Mouse (Mus musculus) naive thymus-derived CD4-positive, alpha-beta T cell, adult 2 months (primary cell): ENCODE data around the gene Vwf.

Experiments
- DNase-seq: peaks from one replicate; pipeline ENCODE4 v3.0.0-alpha.2; 2011; ENCODE audit warnings: low read depth

The Vwf gene

DNA sequence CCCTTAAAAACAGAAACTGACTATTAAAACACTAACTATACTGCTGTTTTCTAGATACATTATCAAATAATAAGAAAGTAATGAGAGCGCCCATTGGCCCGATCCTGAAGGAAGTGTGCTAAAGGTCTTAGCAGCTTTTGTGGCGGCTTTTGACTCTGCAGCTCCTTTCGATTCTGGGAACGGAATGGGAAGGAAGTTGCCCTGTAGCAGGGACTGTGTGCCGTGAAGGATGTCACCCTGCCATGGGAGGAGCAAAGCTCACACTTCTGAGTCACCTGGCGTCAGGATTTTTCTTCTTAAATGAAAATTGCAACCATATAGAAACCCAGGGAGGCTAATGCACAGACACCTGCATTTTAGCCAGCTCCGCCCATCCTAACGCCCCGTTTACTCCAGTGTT, 1.8 kb downstream of the Vwf start:
- DNase-seq = no peak

DNA sequence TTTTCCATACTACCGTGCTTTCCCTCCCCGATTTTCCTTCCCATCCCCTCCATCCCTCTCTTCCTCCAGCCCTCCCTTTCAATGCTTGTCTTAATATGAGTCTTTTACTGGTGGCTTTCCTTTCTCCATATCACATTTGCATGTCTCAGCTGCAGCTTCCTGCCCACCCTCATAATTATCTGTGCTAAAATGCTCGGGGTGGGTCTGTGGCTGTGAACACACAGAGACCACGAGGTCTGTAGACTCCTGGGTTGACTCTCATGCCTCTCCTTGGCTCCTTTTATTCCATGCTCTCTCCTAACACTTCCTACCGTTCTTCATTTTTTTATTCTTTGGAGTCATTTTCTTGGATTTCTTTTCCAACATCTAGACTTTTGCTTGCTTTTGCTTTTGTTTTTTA, 3.6 kb downstream of the Vwf start:
- DNase-seq = no peak

DNA sequence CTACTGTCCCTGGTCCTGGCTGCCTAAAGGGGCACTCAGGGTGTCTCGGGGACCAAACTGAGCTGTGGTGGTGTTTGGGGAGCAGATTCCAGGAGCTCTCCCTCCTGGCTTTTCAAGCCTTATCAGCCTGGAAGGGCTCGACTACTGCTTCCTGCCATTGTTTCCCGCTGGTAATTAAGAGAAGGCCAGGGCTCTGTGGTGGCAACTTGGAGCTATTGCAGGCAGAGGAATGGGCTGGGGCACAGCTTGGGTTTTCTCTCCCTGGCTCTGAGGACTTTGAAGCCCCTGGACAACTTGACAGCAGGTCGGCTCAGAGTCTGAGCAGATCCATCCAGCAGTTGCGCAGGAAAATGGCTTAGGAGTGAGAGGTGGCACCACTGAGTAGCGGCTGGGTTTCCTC, 6.2 kb downstream of the Vwf start:
- no peak for DNase-seq

DNA sequence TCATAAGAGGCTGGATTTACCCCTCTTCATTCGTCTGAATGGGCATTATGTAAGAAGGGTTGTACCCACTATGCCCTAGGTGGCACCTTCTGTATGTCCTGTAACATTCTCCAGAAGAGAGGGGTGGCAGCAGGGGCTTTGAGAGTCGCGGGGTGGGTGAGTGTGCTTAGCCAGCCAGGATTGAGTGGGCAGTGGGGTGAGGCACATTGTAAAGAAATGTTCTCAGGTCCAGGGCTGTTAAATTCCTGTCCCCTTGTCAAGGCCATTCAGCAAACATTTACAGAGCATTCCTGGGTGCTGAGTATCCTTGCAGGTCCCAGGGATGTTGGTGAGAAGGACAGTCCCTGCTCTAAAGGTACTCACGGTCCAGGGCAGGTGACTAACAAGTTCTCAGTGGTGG, 7.0 kb downstream of the Vwf start:
- DNase-seq = no peak

DNA sequence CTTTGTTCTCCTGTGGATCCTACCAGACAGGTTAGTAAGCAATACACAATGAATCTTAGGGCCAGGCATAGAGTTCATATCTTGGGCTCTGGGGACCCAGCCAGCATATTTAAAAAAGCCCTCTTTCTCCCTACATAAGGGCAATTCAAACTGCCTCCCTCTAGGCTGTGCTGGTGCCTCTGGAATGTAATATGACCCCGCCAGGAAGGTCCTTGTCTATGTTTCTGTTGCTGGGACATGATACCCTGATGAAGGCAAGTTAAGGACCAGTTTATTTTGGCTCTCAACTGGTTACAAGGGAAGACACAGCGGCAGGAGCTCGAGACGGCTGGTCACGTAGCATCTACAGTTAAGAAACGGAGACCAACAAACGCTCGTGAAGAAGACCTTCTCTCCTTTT, 12.3 kb downstream of the Vwf start:
- DNase-seq = no peak

DNA sequence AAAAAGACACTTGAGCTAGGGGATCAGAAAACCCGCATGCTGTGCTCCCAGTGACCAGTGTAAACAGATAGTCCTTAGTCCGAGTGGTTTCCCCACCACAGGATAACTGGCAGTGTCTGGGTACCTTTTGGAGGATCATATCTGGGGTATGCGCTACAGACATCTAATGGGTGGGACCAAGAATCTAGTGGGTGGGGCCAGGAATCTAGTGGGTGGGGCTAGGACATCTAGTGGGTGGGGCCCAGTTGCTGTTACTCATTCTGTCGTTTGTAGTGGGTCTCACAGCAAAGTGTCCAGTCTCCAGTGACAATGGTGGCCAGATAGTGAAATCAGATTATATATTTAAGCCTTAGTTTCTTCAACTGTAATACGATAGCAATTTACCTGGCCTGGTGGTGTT, 14.5 kb downstream of the Vwf start:
- no peak for DNase-seq

DNA sequence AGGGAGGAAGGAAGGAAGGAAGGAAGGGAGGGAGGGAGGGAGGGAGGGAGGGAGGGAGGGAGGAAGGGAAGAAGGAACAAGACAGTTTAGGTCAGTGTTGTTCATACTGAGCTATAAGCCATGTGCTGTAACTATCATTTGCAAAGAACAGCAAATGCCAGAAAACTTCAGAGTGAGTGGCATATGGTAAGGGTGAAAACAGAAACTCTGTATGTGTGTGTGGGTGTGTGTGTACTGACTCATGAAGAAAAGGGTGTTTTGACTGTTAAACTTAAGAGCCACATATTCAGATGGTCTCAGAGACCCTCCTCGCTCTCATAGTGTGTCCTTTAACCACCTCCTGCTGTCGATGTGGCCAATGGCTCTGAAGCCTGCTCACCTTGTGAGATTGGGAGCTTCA, 14.9 kb downstream of the Vwf start:
- no peak for DNase-seq

DNA sequence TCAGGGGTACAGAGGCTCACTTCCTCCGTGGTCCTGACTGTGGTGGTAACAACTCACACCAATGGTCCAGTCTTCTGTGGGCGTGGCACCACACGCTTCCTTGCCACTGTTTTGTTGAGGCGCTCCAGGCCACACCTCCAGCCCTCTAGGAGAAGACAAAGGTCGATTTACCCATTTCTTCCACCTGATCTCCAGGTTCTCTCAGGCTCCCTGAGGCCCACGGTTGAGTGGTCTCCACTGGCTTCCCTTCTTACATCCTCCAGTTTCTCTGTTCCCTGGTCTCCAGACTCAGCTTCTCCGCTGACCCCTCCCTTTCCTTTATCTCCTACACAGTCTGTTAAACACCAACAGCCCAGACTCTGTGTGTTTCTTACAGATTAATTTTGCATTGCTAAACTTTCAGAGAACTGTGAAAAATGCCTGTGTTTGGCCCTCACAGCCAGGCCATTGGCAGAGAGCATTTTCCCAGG, 18.3 kb downstream of the Vwf start:
- no peak for DNase-seq

DNA sequence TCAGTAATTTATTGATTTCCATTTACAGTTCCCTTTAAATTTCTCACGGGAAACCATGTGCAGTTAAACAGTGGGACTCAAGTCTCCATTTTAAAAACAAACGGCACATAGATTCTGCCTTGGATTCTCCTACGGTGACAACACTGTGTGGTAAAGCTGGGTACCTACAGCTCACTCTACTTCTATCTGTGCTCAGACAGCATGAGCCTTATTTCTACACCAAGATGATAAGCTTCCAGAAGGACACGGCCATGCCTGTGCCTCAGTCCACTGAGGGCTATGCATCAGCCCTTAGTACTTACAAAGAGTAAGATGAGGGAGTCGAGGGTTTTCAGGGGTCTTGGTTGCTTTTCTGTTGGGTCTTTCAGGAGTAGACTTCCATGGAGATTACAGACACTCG, 18.8 kb downstream of the Vwf start:
- no peak for DNase-seq

DNA sequence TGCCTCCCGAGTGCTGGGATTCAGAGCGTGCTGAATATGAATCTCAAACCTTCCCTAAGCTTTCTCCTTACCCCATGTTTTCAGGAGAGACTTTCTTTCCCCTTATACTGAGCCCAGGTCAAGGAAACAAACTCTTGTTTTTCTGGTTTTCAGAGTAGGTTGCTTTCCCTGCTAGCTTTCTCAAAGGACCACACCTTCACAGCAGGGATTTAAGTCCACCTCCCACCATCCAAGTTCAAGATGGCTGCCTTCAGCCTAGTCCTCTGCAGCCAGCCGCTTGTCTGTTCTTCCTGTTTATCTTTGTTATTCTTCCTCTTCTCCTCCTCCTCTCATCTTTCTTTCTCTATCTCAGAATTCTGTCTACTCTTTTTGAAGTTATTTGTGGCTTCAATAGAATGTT, 20.1 kb downstream of the Vwf start:
- no peak for DNase-seq

DNA sequence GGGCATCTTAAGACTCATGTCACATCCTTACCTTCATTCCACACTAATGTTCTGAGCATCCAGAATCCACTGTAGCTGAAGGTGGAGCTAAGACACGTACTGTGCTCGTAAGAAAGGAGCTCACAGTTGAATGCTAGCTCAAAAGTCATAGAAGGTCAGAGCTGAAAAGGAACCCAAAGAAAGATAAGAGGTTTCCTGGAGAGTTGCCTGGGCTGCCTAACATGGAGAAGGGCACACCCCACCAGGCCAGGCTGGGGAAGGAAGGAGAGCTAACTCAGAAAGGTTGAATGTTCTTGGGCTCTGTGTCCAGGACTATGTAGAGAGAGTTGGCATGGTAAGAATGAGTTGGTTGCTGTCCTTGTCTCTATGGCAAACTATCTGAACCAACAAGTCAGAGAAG, 21.8 kb downstream of the Vwf start:
- no peak for DNase-seq

DNA sequence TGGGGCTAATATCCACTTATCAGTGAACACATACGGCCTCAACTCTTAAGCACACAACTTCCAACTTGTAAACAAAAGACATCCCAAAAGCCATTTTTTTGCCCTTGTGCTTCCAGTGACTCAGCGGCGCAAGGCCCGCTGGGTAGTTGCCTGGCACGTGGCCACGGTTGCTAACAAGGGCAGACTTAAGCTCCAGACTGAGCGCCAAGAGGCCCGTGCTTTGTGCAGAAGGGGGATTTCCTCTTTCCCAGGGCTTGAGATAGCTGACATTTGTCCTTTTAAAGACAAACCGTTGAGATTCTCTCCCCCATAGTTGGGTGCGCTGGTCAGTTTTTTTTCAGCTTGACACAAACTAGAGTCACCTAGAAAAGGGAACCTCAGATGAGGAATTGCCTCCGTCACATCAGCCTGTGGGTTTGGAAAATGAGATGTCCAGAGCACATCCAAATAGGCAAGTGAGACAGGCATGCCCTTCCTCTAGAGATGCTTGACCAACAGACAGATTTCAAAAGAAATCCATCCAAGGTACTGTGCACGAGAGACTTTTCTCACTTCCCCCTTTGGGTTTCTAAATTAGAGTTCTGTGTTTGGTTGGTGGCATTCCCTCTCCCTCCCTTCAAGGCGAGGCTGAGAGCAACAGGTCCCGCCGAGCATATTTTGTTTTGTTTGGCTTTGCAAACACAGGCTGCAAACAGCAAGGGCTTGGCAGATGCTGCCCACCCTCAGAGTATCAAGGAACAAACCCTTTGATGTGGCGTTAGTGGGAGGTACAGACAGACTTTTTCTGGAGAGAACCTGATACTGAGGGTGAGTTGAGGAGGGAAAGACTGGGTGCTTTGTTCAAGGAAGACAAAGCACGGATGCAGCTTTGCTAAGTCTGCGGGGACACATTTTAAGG, 26.0 kb downstream of the Vwf start:
- peak; percentile 57 for DNase-seq

DNA sequence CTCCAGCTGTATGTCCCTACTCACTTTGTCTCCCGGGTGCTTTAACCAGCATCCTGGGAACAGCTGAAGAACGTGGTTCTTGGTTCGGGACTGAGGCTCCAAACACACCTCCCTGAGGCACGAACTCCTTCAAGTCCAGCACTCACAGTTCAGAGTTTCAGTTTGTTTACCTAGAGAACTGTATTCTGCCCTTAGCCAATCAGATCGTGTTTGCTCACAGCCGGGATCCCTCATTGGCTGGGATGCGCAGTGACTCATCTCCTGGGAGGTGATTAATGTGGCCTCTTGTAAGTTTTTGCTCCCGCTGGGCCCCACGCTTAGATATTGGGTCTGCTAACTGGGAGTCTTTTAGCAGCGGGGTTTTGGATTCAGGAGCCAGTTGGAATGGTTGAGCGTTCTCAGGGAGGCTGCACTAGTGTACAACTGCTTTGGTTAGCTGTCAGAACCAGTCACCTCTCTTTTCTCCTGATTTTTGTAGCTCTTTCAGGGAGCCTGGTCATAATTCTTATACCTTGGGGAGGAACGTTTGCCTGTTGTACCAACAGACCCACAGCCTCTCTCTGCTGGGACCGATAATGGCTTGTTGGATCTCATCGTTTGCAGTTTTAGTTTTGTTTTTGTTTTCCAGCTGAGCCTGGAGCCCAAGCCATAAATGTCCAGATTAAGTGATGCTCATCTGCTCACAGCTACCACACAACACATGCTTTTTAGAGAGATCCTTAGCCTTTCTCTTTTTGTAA, 26.8 kb downstream of the Vwf start:
- DNase-seq = peak; percentile 93

DNA sequence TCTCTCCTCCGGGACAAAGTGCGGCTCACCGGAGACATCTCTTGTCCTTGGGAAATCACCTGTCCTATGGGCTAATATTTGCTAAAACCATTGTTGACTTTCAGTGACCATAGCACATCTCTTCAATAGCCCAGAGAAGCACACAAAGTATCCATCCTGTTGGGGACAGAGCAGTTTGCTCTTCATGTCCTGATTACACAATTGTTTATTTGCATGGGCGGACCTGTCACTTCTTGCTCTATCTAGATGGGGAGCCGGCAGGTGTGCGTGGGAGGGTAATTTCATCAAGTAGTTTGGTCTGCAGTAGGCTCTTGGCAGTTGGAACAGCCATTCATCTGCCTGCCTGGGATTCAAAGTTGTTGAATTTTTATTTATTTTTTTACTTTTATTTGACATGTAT, 28.5 kb downstream of the Vwf start:
- no peak for DNase-seq

DNA sequence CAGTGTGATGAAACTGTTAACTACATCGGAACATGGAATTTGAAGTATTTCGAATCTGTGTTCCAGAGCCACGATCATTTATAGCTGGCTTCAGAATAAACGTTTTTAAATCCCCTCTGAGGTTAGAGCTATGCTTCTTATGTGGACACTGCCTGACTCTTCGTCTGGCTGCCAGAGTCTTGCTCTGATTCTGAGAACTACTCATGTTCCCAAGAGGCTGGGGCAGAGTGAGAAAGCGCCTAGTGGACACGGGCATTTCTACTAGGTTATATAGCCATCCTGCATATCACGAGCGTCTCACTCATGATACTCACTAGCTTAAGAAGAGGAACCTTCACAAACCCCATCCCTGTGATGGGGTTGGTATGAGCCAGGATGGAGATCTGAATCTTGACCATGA, 30.7 kb downstream of the Vwf start:
- DNase-seq = no peak

DNA sequence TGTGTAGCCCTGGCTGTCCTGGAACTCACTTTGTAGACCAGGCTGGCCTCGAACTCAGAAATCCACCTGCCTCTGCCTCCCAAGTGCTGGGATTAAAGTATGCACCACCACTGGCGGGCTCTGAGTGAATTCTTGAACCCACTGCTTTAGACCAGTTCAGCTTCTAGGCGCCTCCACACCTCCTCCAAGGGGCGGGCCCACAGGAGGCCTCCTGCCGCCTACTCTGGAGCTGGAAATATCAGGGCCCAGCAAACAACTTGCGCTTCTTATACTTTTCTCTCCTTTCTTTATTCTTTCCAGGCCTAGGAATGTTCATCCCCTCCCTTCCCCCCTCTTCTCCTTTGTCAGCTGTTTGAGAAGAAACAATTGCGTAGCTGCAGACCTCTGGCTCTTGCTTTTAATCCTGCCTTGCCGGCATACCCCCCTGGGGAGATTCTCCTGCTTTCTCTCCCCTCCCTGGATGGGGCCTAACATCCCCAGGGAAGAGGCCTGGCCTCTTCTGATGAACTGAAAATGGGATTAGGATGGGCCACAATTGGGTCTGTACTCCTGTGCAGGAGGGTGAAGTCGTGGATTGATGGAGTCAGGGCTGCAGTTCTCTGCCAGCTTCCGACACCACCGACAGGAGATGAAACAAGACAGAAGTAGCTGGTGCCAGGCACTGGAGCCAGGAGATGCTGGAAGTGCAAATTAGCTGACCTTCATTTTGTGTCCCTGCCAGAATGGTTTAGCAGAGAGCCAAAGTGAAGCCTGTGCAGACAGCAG, 31.5 kb downstream of the Vwf start:
- no peak for DNase-seq

DNA sequence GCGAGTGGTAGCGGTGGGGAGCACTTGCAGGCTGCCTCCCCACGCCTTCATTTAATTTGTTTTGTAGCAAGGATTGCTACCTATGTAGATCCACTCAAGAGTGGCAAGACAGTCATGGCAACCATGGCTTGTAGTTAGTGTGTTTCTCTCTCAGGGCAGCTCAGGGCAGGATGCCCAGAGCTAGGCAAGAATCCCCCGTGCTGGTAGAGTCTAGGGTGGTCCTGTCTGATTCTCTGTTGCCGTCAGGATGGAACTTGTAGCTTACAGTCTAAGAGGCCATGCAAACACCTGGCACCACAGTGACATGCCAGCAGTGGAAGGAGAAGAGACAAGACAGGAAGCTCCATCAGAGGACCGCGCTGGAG, 32.1 kb downstream of the Vwf start:
- DNase-seq = no peak

DNA sequence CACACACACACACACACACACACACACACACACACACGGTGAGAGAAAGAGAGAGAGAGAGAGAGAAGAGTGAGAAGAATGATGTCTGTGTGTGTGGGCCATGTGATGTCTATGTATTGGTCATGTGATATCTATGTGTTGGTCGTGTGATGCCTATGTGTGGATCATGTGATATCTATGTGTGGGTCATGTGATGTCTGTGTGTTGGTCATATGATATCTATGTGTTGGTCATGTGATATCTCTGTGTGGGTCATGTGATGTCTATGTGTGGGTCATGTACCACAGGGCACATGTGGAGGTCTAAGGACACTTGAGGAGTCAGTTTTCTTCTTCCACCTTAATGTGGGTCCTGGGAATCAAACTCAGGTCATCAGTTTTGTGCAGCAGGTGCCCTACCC, 33.3 kb downstream of the Vwf start:
- no peak for DNase-seq

DNA sequence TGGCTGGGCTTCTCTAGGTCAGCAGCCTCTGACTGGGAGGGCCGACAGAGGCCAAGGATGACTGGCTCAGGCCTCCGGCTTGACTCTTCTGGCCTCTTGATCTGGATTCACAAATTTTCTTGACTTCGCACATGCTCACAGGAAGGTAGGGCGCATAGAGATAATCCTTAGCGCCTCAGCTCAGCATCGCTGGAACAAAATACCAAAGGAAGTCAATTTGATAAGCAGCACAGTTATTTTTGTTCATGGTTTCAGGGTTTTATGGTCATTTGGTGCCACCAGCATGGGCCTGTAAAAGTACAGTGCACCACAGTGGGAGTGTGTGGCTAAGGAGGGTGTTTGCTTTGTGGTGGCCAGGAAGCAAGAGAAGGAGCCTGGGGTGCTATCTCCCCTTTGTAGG, 37.1 kb downstream of the Vwf start:
- no peak for DNase-seq

DNA sequence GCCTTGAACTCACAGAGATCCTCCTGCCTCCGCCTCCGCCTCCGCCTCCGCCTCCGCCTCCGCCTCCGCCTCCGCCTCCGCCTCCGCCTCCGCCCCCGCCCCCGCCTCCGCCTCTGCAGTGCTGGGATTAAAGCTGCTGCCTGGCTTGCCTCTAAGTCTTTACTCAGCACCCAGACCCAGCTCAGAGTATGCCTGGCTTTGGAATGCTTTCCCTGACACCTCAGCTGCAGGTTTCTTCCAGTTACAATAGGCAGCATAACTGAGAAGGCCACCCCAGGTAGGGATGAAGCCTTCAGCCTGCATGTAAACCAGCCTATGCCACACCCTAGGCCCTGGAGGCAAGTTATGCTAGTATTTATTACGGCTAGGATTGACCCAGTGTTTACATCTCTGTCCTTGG, 37.7 kb downstream of the Vwf start:
- no peak for DNase-seq

DNA sequence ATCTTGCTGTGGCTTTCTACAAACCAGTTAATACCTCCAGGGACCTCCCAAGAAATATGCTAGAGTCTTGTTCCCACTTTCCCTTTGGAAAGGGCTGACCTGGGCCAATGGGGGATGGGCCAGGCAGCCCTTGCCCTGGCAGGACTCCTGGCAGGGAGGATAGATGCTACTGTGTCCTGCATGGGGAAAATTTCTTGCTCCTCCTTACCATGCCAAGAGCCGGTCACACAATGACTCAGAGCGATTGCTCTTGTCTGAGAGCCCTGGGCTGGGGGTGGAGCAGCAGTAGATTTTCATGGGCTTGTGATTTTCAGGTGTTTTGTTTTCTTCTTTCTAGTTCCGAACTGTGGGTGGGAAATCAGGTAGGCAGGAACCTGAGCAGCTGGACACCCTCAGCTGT, 39.0 kb downstream of the Vwf start:
- no peak for DNase-seq

DNA sequence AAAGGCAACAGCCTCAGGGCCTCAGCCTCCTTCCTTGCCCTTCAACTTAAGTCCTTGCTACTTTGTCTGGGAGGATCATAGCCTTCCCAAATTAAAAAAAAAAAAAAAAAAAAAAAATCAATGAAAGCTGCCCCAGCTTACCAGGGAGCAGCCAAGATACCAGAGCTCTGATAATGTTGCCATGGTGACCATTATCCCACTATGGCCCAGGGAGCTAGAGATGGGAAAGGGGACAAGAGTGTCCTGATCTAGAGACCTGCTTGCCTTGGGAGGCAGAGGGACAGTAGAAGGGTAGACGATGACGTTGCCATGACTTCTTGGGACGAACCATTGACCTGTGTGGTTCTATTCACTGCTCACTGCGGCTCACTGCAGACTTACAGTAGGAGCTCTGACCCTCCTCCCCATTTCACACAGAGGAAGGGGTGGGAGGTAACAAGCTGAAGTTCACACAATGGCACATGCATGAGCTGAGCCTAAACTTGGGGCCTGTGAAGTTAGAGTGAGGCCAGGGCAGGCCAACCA, 39.5 kb downstream of the Vwf start:
- DNase-seq = no peak

DNA sequence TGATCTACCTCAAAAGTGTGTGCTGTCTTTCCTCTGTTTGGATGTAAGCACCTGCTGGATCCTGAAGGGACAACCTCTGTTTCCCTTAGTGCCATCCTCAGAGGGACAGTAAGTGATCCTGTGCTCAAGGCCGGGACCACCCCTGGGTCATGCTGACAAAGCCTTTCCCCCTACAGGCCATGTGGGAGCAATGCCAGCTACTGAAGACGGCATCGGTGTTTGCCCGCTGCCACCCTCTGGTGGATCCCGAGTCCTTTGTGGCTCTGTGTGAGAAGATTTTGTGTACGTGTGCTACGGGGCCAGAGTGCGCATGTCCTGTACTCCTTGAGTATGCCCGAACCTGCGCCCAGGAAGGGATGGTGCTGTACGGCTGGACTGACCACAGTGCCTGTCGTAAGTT, 41.7 kb downstream of the Vwf start:
- no peak for DNase-seq
